Mouse (Mus musculus): Measurements from ENCODE around the gene Rab11fip3. TPM values are rescaled to one million over a fixed set of nuclear protein-coding genes. Genes with fewer than 3 reads are reported as not detected.

Gene Rab11fip3
- polyA plus RNA-seq, 1 experiment from 2014 or later: 4.5 TPM

GRCm38 (mm10) chr17:25943769-25944168 is 125.6 kb downstream of the Rab11fip3 start:
- Histone ChIP-seq H3K4me2 (replicated peaks; ENCODE audit: low read depth) (no peak overlapping the region), H3K4me1 (replicated peaks; ENCODE audit: control insufficient read depth, insufficient read depth) (no peaks in the 10 kb centered on the region), H3K27me3 (ENCODE audit: control insufficient read depth, insufficient read depth, low read length) (no peaks in the 10 kb centered on the region), H3K9ac (ENCODE audit: low read length) (no peak overlapping the region), H3K9me3 (ENCODE audit: control insufficient read depth, low read length) (no peaks in the 10 kb centered on the region), H3K36me3 (ENCODE audit: control insufficient read depth, insufficient read depth, low read length) (no peaks in the 10 kb centered on the region), H3K27ac (replicated peaks) (no peak overlapping the region), H3K4me3 (ENCODE audit: low read depth, low read length) (no peak overlapping the region)
- 67% methylated on average over 9 of the region's 9 CpGs for WGBS
- ATAC-seq (ENCODE audit: low FRiP score, low TSS enrichment) (no peak), DNase-seq (ENCODE audit: low spot score) (no peak)
- TF ChIP-seq CTCF (IDR thresholded peaks at IDR 0.05; ENCODE audit: low read depth) (no peak), EP300 (optimal IDR thresholded peaks at IDR 0.05) (no peak)

- no peaks in the 10 kb centered on the region for H3K4me1 ChIP-seq (replicated peaks; ENCODE audit: control insufficient read depth, insufficient read depth)
- H3K9me3 ChIP-seq (ENCODE audit: control insufficient read depth, low read length): no peaks in the 10 kb centered on the region
- H3K27me3 ChIP-seq (ENCODE audit: control insufficient read depth, insufficient read depth, low read length): no peaks in the 10 kb centered on the region
- no peak overlapping the region for H3K4me3 ChIP-seq (ENCODE audit: low read depth, low read length)
- TF ChIP-seq CTCF (IDR thresholded peaks at IDR 0.05; ENCODE audit: low read depth): no peak
- no peak overlapping the region for H3K4me2 ChIP-seq (replicated peaks; ENCODE audit: low read depth)
- no peak overlapping the region for H3K9ac ChIP-seq (ENCODE audit: low read length)
- no peak overlapping the region for H3K27ac ChIP-seq (replicated peaks)
- H3K36me3 ChIP-seq (ENCODE audit: control insufficient read depth, insufficient read depth, low read length): no peaks in the 10 kb centered on the region
- 70% methylated on average over 3 of the region's 3 CpGs for WGBS
- ATAC-seq (ENCODE audit: low FRiP score, low TSS enrichment) (no peak), DNase-seq (ENCODE audit: low spot score) (no peak)
Observed at GRCm38 (mm10) chr17:25943221-25943620, 126.1 kb downstream of the Rab11fip3 start.

- TF ChIP-seq CTCF (IDR thresholded peaks at IDR 0.05; ENCODE audit: low read depth) (no peak), EP300 (optimal IDR thresholded peaks at IDR 0.05) (no peak)
- no peaks in the 10 kb centered on the region for H3K27me3 ChIP-seq (ENCODE audit: control insufficient read depth, insufficient read depth, low read length)
- H3K36me3 ChIP-seq (ENCODE audit: control insufficient read depth, insufficient read depth, low read length): no peaks in the 10 kb centered on the region
- H3K4me1 ChIP-seq (replicated peaks; ENCODE audit: control insufficient read depth, insufficient read depth): no peaks in the 10 kb centered on the region
- H3K9ac ChIP-seq (ENCODE audit: low read length): no peak overlapping the region
- H3K9me3 ChIP-seq (ENCODE audit: control insufficient read depth, low read length): no peaks in the 10 kb centered on the region
- no peak overlapping the region for H3K4me3 ChIP-seq (ENCODE audit: low read depth, low read length)
- no peak for DNase-seq (ENCODE audit: low spot score)
- no peak overlapping the region for H3K4me2 ChIP-seq (replicated peaks; ENCODE audit: low read depth)
- no peak overlapping the region for H3K27ac ChIP-seq (replicated peaks)
- ATAC-seq (ENCODE audit: low FRiP score, low TSS enrichment): peak; percentile 35; the same call in 1 of the 2 replicates
- WGBS: 74% methylated on average over 2 of the region's 2 CpGs
Observed at GRCm38 (mm10) chr17:25942597-25943151, 126.7 kb downstream of the Rab11fip3 start.

GRCm38 (mm10) chr17:25941511-25942241 is 127.7 kb downstream of the Rab11fip3 start:
- Histone ChIP-seq H3K4me1 (replicated peaks; ENCODE audit: control insufficient read depth, insufficient read depth) (no peaks in the 10 kb centered on the region), H3K4me3 (ENCODE audit: low read depth, low read length) (peak overlapping the region; percentile 84), H3K27me3 (ENCODE audit: control insufficient read depth, insufficient read depth, low read length) (no peaks in the 10 kb centered on the region), H3K4me2 (replicated peaks; ENCODE audit: low read depth) (peak overlapping the region; percentile 78), H3K9ac (ENCODE audit: low read length) (peak overlapping the region; percentile 96), H3K27ac (replicated peaks) (peak overlapping the region; percentile 93), H3K9me3 (ENCODE audit: control insufficient read depth, low read length) (no peaks in the 10 kb centered on the region), H3K36me3 (ENCODE audit: control insufficient read depth, insufficient read depth, low read length) (peaks cover 5% of the 10 kb centered on the region)
- WGBS: 3% methylated on average over 46 of the region's 54 CpGs
- TF ChIP-seq CTCF (IDR thresholded peaks at IDR 0.05; ENCODE audit: low read depth) (no peak), EP300 (optimal IDR thresholded peaks at IDR 0.05) (no peak)
- DNase-seq (ENCODE audit: low spot score) (peak; percentile 82), ATAC-seq (ENCODE audit: low FRiP score, low TSS enrichment) (peak; percentile 73)

Other genes starting within 250 kb of the Rab11fip3 start
- 10.8 and 12.5 TPM in 2 replicates for gene Wdr24, start 245.9 kb downstream of the Rab11fip3 start, polyA plus RNA-seq (2015; fragmentation: Nextera tagmentation; extraction: Ambion mirVana)
- gene Jmjd8, start 240.7 kb downstream of the Rab11fip3 start, polyA plus RNA-seq (2015; fragmentation: Nextera tagmentation; extraction: Ambion mirVana): 29.7 and 31.5 TPM in 2 replicates
- gene Stub1, start 236.2 kb downstream of the Rab11fip3 start, polyA plus RNA-seq (2015; fragmentation: Nextera tagmentation; extraction: Ambion mirVana): 215 and 224 TPM in 2 replicates
- 3.1 and 4.3 TPM in 2 replicates for gene Rhbdl1, start 232.3 kb downstream of the Rab11fip3 start, polyA plus RNA-seq (2015; fragmentation: Nextera tagmentation; extraction: Ambion mirVana)
- 1.8 and 2.3 TPM in 2 replicates for gene Gm20683, start 227.8 kb downstream of the Rab11fip3 start, polyA plus RNA-seq (2015; fragmentation: Nextera tagmentation; extraction: Ambion mirVana)
- 10.7 and 13.2 TPM in 2 replicates for gene Rhot2, start 224.7 kb downstream of the Rab11fip3 start, polyA plus RNA-seq (2015; fragmentation: Nextera tagmentation; extraction: Ambion mirVana)
- gene Wdr90, start 208.1 kb downstream of the Rab11fip3 start, polyA plus RNA-seq (2015; fragmentation: Nextera tagmentation; extraction: Ambion mirVana): 4.1 and 4.2 TPM in 2 replicates
- 52.4 and 59.9 TPM in 2 replicates for gene Mcrip2, start 200.8 kb downstream of the Rab11fip3 start, polyA plus RNA-seq (2015; fragmentation: Nextera tagmentation; extraction: Ambion mirVana)
- 52.9 and 54.1 TPM in 2 replicates for gene Mettl26, start 194.5 kb downstream of the Rab11fip3 start, polyA plus RNA-seq (2015; fragmentation: Nextera tagmentation; extraction: Ambion mirVana)
- 0.35 and 0.38 TPM in 2 replicates for gene Wfikkn1, start 188.7 kb downstream of the Rab11fip3 start, polyA plus RNA-seq (2015; fragmentation: Nextera tagmentation; extraction: Ambion mirVana)
- gene Rab40c, start 149.8 kb downstream of the Rab11fip3 start, polyA plus RNA-seq (2015; fragmentation: Nextera tagmentation; extraction: Ambion mirVana): 20.2 TPM in 2 replicates
- 25.4 and 29.9 TPM in 2 replicates for gene Pigq, start 124.6 kb downstream of the Rab11fip3 start, polyA plus RNA-seq (2015; fragmentation: Nextera tagmentation; extraction: Ambion mirVana)
- not detected in 2 replicates for gene Nhlrc4, start 124.6 kb downstream of the Rab11fip3 start, polyA plus RNA-seq (2015; fragmentation: Nextera tagmentation; extraction: Ambion mirVana)
- 0.06 TPM in 1 of 2 replicates, not detected in the other for gene A930017K11Rik, start 117.0 kb downstream of the Rab11fip3 start, polyA plus RNA-seq (2015; fragmentation: Nextera tagmentation; extraction: Ambion mirVana)
- gene Capn15, start 83.8 kb downstream of the Rab11fip3 start, polyA plus RNA-seq (2015; fragmentation: Nextera tagmentation; extraction: Ambion mirVana): 12.5 and 13.7 TPM in 2 replicates
- gene Decr2, start 20.8 kb upstream of the Rab11fip3 start, polyA plus RNA-seq (2015; fragmentation: Nextera tagmentation; extraction: Ambion mirVana): 65.4 and 66.3 TPM in 2 replicates
- 30.9 and 32.5 TPM in 2 replicates for gene Nme4, start 26.0 kb upstream of the Rab11fip3 start, polyA plus RNA-seq (2015; fragmentation: Nextera tagmentation; extraction: Ambion mirVana)
- 16.1 and 17.5 TPM in 2 replicates for gene Tmem8, start 43.7 kb upstream of the Rab11fip3 start, polyA plus RNA-seq (2015; fragmentation: Nextera tagmentation; extraction: Ambion mirVana)
- gene Mrpl28, start 53.9 kb upstream of the Rab11fip3 start, polyA plus RNA-seq (2015; fragmentation: Nextera tagmentation; extraction: Ambion mirVana): 134 and 135 TPM in 2 replicates
- 10.9 and 12.4 TPM in 2 replicates for gene Axin1, start 69.1 kb upstream of the Rab11fip3 start, polyA plus RNA-seq (2015; fragmentation: Nextera tagmentation; extraction: Ambion mirVana)
- gene Pdia2, start 129.5 kb upstream of the Rab11fip3 start, polyA plus RNA-seq (2015; fragmentation: Nextera tagmentation; extraction: Ambion mirVana): 172 and 176 TPM in 2 replicates
- 24.4 and 27.5 TPM in 2 replicates for gene Rgs11, start 133.4 kb upstream of the Rab11fip3 start, polyA plus RNA-seq (2015; fragmentation: Nextera tagmentation; extraction: Ambion mirVana)
- 133 and 139 TPM in 2 replicates for gene Arhgdig, start 138.2 kb upstream of the Rab11fip3 start, polyA plus RNA-seq (2015; fragmentation: Nextera tagmentation; extraction: Ambion mirVana)
- 98.0 and 99.1 TPM in 2 replicates for gene Fam234a, start 174.7 kb upstream of the Rab11fip3 start, polyA plus RNA-seq (2015; fragmentation: Nextera tagmentation; extraction: Ambion mirVana)
- gene Luc7l, start 183.3 kb upstream of the Rab11fip3 start, polyA plus RNA-seq (2015; fragmentation: Nextera tagmentation; extraction: Ambion mirVana): 42.9 and 46.2 TPM in 2 replicates